Mouse (Mus musculus) hindbrain, embryonic 11.5 days (tissue): ENCODE measurements around the gene Gabpb2. TPM values are rescaled to one million over a fixed set of nuclear protein-coding genes. Genes with fewer than 3 reads are reported as not detected.

ENCODE experiments used
- ATAC-seq: fragments of 200-750 bp; cut with Nextera tagmentation; 2 replicates; pipeline ENCODE4 v1.8.0; 2017; ENCODE audit warnings: mild to moderate bottlenecking, moderate TSS enrichment, moderate library complexity; ENCODE audit not compliant: low FRiP score
- DNase-seq: peaks from one replicate; pipeline ENCODE4 v3.0.0-alpha.2; 2015; ENCODE audit warnings: low spot score
- H3K27ac ChIP-seq: fragments of 300-500 bp; sonication (generic); 2 replicates; pipeline ENCODE4 v1.5.1; 2014; ENCODE audit warnings: mild to moderate bottlenecking, low read depth, low read length
- H3K27me3 ChIP-seq: fragments of 300-500 bp; sonication (generic); 2 replicates; pipeline ENCODE4 v1.6.1; 2014; ENCODE audit warnings: mild to moderate bottlenecking, low read length, moderate library complexity, mixed read lengths; ENCODE audit not compliant: control insufficient read depth, insufficient read depth
- H3K36me3 ChIP-seq: fragments of 300-500 bp; sonication (generic); 2 replicates; pipeline ENCODE4 v1.6.1; 2014; ENCODE audit warnings: mild to moderate bottlenecking, low read length, moderate library complexity, mixed read lengths; ENCODE audit not compliant: control insufficient read depth, insufficient read depth
- H3K4me1 ChIP-seq: fragments of 300-500 bp; sonication (generic); replicated peaks from 2 replicates; pipeline ENCODE4 v1.6.1; 2014; ENCODE audit warnings: low read length, mixed read lengths; ENCODE audit not compliant: control insufficient read depth, insufficient read depth
- H3K4me2 ChIP-seq: fragments of 300-500 bp; sonication (generic); replicated peaks from 2 replicates; pipeline ENCODE4 v1.6.1; 2014; ENCODE audit warnings: mild to moderate bottlenecking, low read depth, low read length
- H3K4me3 ChIP-seq: fragments of 300-500 bp; sonication (generic); 2 replicates; pipeline ENCODE4 v1.5.1; 2014; ENCODE audit warnings: low read depth, low read length
- H3K9ac ChIP-seq: fragments of 300-500 bp; sonication (generic); 2 replicates; pipeline ENCODE4 v1.6.1; 2014; ENCODE audit warnings: low read depth, low read length
- H3K9me3 ChIP-seq: fragments of 300-500 bp; sonication (generic); 2 replicates; pipeline ENCODE4 v1.6.1; 2016; ENCODE audit warnings: low read length; ENCODE audit not compliant: control insufficient read depth
- WGBS: fragments of 180-500 bp; shearing (Covaris S2); extraction: QIAGEN DNeasy Blood & Tissue Kit; methylation state at CpG from one replicate; pipeline ENCODE4 v1.1.7; 2014; 5-methylcytosine and 5-hydroxymethylcytosine counted together
- polyA plus RNA-seq: library from polyadenylated mRNA; unstranded; fragments of >200 nt; fragmentation: Nextera tagmentation; extraction: Ambion mirVana; gene quantifications from 2 replicates; pipeline ENCODE4 v1.2.1, GENCODE M21; 2014

Gabpb2 gene
- polyA plus RNA-seq, 1 experiment from 2014 or later = 9.7 TPM

DNA sequence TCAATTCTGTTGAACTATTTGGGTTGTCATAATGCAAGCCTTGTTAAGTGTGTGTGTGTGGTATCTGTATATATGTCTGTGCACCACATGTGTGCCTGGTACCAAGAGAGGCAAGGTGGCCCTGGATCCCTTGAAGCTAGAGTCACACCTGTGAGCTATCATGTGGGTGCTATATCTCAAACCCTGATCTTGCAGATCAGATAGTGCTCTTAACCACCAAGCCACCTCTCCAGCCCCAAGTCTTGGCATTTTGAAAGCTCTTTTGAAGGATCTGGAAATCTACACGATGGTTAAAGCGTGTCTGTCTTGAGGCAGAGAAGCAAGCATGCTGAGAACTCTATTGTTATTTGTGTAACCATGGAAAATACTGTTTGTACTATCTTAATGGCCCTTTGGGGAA lies 7.1 kb downstream of the Gabpb2 start:
- no peak overlapping the region for H3K27ac ChIP-seq
- ATAC-seq (no peak), DNase-seq (no peak)
- WGBS = 78% methylated on average over 2 of the region's 2 CpGs
- H3K9me3 ChIP-seq = no peaks in the 10 kb centered on the region
- no peak overlapping the region for H3K4me2 ChIP-seq
- no peaks in the 10 kb centered on the region for H3K4me1 ChIP-seq
- no peak overlapping the region for H3K9ac ChIP-seq
- H3K27me3 ChIP-seq = no peaks in the 10 kb centered on the region
- peaks cover 4% of the 10 kb centered on the region; the same call in 1 of the 2 replicates for H3K36me3 ChIP-seq
- no peak overlapping the region for H3K4me3 ChIP-seq

- Histone ChIP-seq H3K27me3 (no peaks in the 10 kb centered on the region), H3K4me3 (no peak overlapping the region), H3K4me2 (no peak overlapping the region), H3K4me1 (no peaks in the 10 kb centered on the region), H3K36me3 (peaks cover 7% of the 10 kb centered on the region; the same call in 1 of the 2 replicates), H3K27ac (no peak overlapping the region), H3K9me3 (no peaks in the 10 kb centered on the region), H3K9ac (no peak overlapping the region)
- no peak for DNase-seq
- 91% methylated on average over 4 of the region's 4 CpGs for WGBS
- ATAC-seq = no peak
These were observed 9.4 kb downstream of the Gabpb2 start for GRCm38 (mm10) chr3:95208286-95208685.

DNA sequence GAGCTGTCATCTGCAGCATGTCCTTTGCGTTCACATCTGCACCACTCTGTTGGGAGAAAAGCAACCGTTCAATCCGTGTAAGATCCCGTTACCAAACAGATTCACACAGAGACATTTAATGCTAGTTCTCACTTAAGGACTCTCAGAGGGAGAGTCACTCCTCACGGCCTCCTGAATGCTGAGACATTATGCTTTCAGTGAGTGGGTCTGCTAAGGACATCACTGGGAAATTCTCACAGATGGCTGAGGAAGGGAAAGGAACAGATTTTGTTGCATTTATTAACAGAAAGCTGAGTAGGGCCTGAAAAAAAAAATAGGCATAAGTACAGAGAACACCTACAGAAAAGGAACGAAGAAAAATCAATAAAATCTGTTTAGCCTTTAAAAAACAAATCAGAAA lies 13.8 kb downstream of the Gabpb2 start:
- peaks cover 15% of the 10 kb centered on the region; the same call in 1 of the 2 replicates for H3K36me3 ChIP-seq
- DNase-seq (no peak), ATAC-seq (no peak)
- H3K9me3 ChIP-seq = no peaks in the 10 kb centered on the region
- WGBS = 92% methylated on average over 6 of the region's 6 CpGs
- H3K4me2 ChIP-seq = no peak overlapping the region
- no peaks in the 10 kb centered on the region for H3K27me3 ChIP-seq
- H3K4me1 ChIP-seq = no peaks in the 10 kb centered on the region
- no peak overlapping the region for H3K4me3 ChIP-seq
- no peak overlapping the region for H3K9ac ChIP-seq
- no peak overlapping the region for H3K27ac ChIP-seq

DNA sequence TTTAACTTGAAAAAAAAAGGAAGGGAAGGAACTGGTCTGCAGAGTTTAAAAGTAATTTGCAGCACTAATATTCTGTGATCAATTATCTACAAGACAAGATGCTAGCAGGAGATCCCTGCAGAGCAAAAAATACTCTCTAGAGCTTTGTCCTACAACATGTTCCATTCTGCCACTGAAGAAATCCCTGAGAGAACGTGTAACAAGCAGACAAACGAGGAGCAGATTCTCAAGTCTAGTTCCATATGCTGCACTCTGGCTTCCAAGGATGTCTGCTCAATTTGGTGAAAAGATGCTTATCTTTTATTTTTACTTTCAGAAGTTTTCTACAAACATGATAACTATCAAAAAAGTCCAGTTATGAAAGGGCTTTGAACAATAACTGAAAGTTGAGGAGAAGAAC lies 17.2 kb downstream of the Gabpb2 start:
- Histone ChIP-seq H3K4me1 (no peaks in the 10 kb centered on the region), H3K36me3 (peaks cover 12% of the 10 kb centered on the region; the same call in 1 of the 2 replicates), H3K4me3 (no peak overlapping the region), H3K9me3 (no peaks in the 10 kb centered on the region), H3K9ac (no peak overlapping the region), H3K4me2 (no peak overlapping the region), H3K27ac (no peak overlapping the region), H3K27me3 (no peaks in the 10 kb centered on the region)
- DNase-seq (no peak), ATAC-seq (no peak)
- 80% methylated on average over 2 of the region's 2 CpGs for WGBS

DNA sequence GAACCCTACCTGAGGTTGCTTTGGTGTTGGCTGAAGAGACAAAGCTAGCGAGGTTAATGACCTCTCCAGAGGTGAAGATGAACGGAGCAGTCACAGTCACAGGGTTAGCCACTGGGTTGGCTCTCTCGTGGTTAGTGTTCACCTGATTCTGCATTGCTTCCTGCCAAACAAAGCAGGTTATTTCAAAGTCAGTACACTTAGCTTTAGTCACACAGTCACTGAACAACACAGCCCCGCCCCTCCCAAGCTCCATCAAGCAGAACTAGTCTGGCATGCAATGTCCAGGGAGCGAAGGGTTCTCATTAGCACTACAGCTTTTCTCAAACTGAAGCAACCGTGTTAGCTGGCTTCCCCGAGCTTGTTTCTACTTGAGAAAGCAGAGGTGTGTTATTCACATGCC lies 17.6 kb downstream of the Gabpb2 start:
- no peak overlapping the region for H3K27ac ChIP-seq
- DNase-seq = no peak
- no peak overlapping the region for H3K9ac ChIP-seq
- H3K4me1 ChIP-seq = no peaks in the 10 kb centered on the region
- peaks cover 12% of the 10 kb centered on the region; the same call in 1 of the 2 replicates for H3K36me3 ChIP-seq
- H3K9me3 ChIP-seq = no peaks in the 10 kb centered on the region
- no peak for ATAC-seq
- no peak overlapping the region for H3K4me2 ChIP-seq
- no peaks in the 10 kb centered on the region for H3K27me3 ChIP-seq
- no peak overlapping the region for H3K4me3 ChIP-seq
- WGBS = 82% methylated on average over 7 of the region's 7 CpGs

- Histone ChIP-seq H3K9me3 (no peaks in the 10 kb centered on the region), H3K27me3 (no peaks in the 10 kb centered on the region), H3K36me3 (peaks cover 12% of the 10 kb centered on the region; the same call in 1 of the 2 replicates), H3K4me1 (no peaks in the 10 kb centered on the region), H3K9ac (no peak overlapping the region), H3K27ac (no peak overlapping the region), H3K4me2 (no peak overlapping the region), H3K4me3 (no peak overlapping the region)
- DNase-seq (no peak), ATAC-seq (no peak)
- WGBS = 76% methylated on average over 1 of the region's 1 CpGs
These were observed 18.6 kb downstream of the Gabpb2 start for GRCm38 (mm10) chr3:95199101-95199500.

DNA sequence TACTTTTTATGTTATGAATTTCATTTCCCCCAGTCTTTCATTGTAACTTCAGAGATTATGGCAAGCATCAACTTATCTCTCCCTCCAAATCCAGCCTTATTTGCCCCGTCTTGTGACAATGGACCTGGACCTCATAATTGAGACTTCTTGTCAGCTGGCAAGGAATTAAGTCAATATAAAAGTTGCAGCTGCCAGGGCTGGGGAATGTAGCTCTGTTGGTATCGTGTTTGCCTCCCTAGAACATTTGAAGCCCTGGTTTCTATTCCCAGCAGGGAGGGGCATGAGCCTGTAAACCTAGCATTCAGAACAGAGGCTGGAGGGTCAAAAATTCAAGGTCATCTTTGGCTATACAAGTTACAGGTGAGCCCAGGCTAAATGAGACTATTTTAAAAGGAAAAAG lies 21.9 kb downstream of the Gabpb2 start:
- Histone ChIP-seq H3K9ac (no peak overlapping the region), H3K36me3 (0 out of 2 replicates have a peak, but pooled peaks cover 5% of the 10 kb centered on the region), H3K4me3 (no peak overlapping the region), H3K4me1 (no peaks in the 10 kb centered on the region), H3K9me3 (no peaks in the 10 kb centered on the region), H3K4me2 (no peak overlapping the region), H3K27ac (no peak overlapping the region), H3K27me3 (no peaks in the 10 kb centered on the region)
- WGBS = 93% methylated on average over 2 of the region's 2 CpGs
- ATAC-seq (no peak), DNase-seq (no peak)

DNA sequence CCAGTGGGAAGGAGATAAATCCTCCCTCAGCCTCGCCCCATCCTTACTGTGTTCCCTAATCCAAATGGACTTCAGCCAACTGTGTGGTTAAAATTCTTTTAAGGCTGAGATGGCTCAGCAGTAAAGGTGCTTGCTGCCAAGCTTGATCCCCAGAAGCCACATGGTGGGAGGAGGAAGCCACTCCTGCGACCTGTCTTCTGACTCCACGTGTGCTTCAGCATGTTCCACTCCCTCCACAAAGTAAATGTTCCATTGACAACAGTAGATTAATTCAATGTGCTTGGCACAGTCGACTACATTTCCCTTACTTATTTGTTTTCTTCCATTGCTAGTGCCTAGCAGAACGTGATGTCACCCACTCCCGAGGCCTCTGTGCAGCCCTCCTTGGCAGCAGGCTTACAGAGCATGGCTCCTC lies 23.0 kb downstream of the Gabpb2 start:
- H3K27ac ChIP-seq = no peak overlapping the region
- ATAC-seq (no peak), DNase-seq (no peak)
- H3K4me1 ChIP-seq = no peaks in the 10 kb centered on the region
- H3K27me3 ChIP-seq = no peaks in the 10 kb centered on the region
- no peak overlapping the region for H3K9ac ChIP-seq
- no peaks in the 10 kb centered on the region for H3K9me3 ChIP-seq
- H3K36me3 ChIP-seq = 0 out of 2 replicates have a peak, but pooled peaks cover 6% of the 10 kb centered on the region
- H3K4me2 ChIP-seq = no peak overlapping the region
- H3K4me3 ChIP-seq = no peak overlapping the region
- 88% methylated on average over 6 of the region's 6 CpGs for WGBS

- Histone ChIP-seq H3K9me3 (no peaks in the 10 kb centered on the region), H3K4me2 (no peak overlapping the region), H3K4me3 (no peak overlapping the region), H3K27me3 (no peaks in the 10 kb centered on the region), H3K36me3 (peaks cover 6% of the 10 kb centered on the region), H3K9ac (no peak overlapping the region), H3K27ac (no peak overlapping the region), H3K4me1 (no peaks in the 10 kb centered on the region)
- WGBS = 88% methylated on average over 6 of the region's 6 CpGs
- DNase-seq = no peak
- ATAC-seq = no peak
These were observed 30.8 kb downstream of the Gabpb2 start for GRCm38 (mm10) chr3:95186888-95187287.
